Mouse (Mus musculus): Measurements from ENCODE around the gene Sorcs2. TPM values are rescaled to one million over a fixed set of nuclear protein-coding genes. Genes with fewer than 3 reads are reported as not detected.

Sorcs2 gene
- total and polyA plus RNA-seq, 3 experiments: 0.42 to 1.6 (median 0.46) TPM

GRCm38 (mm10) chr5:36130393-36131011 is 267.4 kb downstream of the Sorcs2 start:
- dilution Hi-C loops (cut with MboI; ENCODE audit: extremely low pct_ligation_motif_present, extremely low pct_unique_long_range_greater_than_20kb, low sequenced_read_pairs) (no loop called here), in situ Hi-C loops (cut with MboI; ENCODE audit: low pct_ligation_motif_present, low pct_unique_long_range_greater_than_20kb, low sequenced_read_pairs) (no loop called here)
- Histone ChIP-seq H3K27me3 (replicated peaks) (peaks cover 17% of the 10 kb centered on the region), H3K4me3 (replicated peaks in 1 of 3; ENCODE audit: low read depth in 2 of 3, low read length in 2 of 3, poor library complexity in 1 of 3) (no peak overlapping the region), H3K4me1 (ENCODE audit: control insufficient read depth in 1 of 2, insufficient read depth in 2 of 2) (peaks cover 3 to 10% of the 10 kb centered on the region in 2 experiments; a peak in 2 of 4 replicates), H3K36me3 (replicated peaks in 1 of 2; ENCODE audit: control insufficient read depth in 1 of 2, insufficient read depth in 1 of 2, low read length in 1 of 2) (no peaks in the 10 kb centered on the region), H3K9me3 (replicated peaks; ENCODE audit: low read length) (no peaks in the 10 kb centered on the region), H3K27ac (ENCODE audit: insufficient read depth, low read depth) (no peak overlapping the region), H3K4me2 (ENCODE audit: insufficient read depth, low read depth, poor library complexity, severe bottlenecking) (no peak overlapping the region), H3K9ac (ENCODE audit: insufficient read depth, low read depth) (no peak overlapping the region), H3K79me2 (replicated peaks; ENCODE audit: control insufficient read depth, extremely low read depth, insufficient read depth, poor library complexity, severe bottlenecking) (no peaks in the 10 kb centered on the region)
- DNase-seq (ENCODE audit: extremely low read depth): no peak
- no peak for TF ChIP-seq UBTF (IDR thresholded peaks at IDR 0.05; ENCODE audit: low read depth, low read length)
- TF ChIP-seq CHD2 (IDR thresholded peaks at IDR 0.05; ENCODE audit: low read length): no peak
- TF ChIP-seq USF1 (IDR thresholded peaks at IDR 0.05; ENCODE audit: low read depth, low read length): no peak
- TF ChIP-seq ZNF384 (IDR thresholded peaks at IDR 0.05; ENCODE audit: low read depth, low read length): no peak
- no peak for TF ChIP-seq BHLHE40 (IDR thresholded peaks at IDR 0.05; ENCODE audit: low read depth, low read length)

GRCm38 (mm10) chr5:36129661-36130060 is 268.3 kb downstream of the Sorcs2 start:
- in situ Hi-C loops (cut with MboI; ENCODE audit: low pct_ligation_motif_present, low pct_unique_long_range_greater_than_20kb, low sequenced_read_pairs) (no loop called here), dilution Hi-C loops (cut with MboI; ENCODE audit: extremely low pct_ligation_motif_present, extremely low pct_unique_long_range_greater_than_20kb, low sequenced_read_pairs) (no loop called here)
- DNase-seq (ENCODE audit: extremely low read depth): no peak
- Histone ChIP-seq H3K27me3 (replicated peaks) (peaks cover 23% of the 10 kb centered on the region), H3K9ac (ENCODE audit: insufficient read depth, low read depth) (no peak overlapping the region), H3K27ac (ENCODE audit: insufficient read depth, low read depth) (no peak overlapping the region), H3K4me2 (ENCODE audit: insufficient read depth, low read depth, poor library complexity, severe bottlenecking) (no peak overlapping the region), H3K4me1 (ENCODE audit: control insufficient read depth in 1 of 2, insufficient read depth in 2 of 2) (peaks cover 3 to 8% of the 10 kb centered on the region in 2 experiments; a peak in 2 of 4 replicates), H3K79me2 (replicated peaks; ENCODE audit: control insufficient read depth, extremely low read depth, insufficient read depth, poor library complexity, severe bottlenecking) (no peaks in the 10 kb centered on the region), H3K9me3 (replicated peaks; ENCODE audit: low read length) (no peaks in the 10 kb centered on the region), H3K36me3 (replicated peaks in 1 of 2; ENCODE audit: control insufficient read depth in 1 of 2, insufficient read depth in 1 of 2, low read length in 1 of 2) (no peaks in the 10 kb centered on the region), H3K4me3 (replicated peaks in 1 of 3; ENCODE audit: low read depth in 2 of 3, low read length in 2 of 3, poor library complexity in 1 of 3) (no peak overlapping the region)
- TF ChIP-seq SIN3A (IDR thresholded peaks at IDR 0.05; ENCODE audit: low read length) (no peak), JUN (IDR thresholded peaks at IDR 0.05; ENCODE audit: insufficient read depth, low read depth, low read length) (no peak), EP300 (IDR thresholded peaks at IDR 0.05; ENCODE audit: low read length) (no peak), MXI1 (IDR thresholded peaks at IDR 0.05; ENCODE audit: low read depth, low read length) (no peak), POLR2AphosphoS2 (IDR thresholded peaks at IDR 0.05; ENCODE audit: low read depth, low read length) (no peak), SMC3 (IDR thresholded peaks at IDR 0.05; ENCODE audit: low read depth, low read length) (no peak), TCF12 (IDR thresholded peaks at IDR 0.05; ENCODE audit: low read depth, low read length) (no peak), PAX5 (IDR thresholded peaks at IDR 0.05; ENCODE audit: low read length) (no peak)

DNA sequence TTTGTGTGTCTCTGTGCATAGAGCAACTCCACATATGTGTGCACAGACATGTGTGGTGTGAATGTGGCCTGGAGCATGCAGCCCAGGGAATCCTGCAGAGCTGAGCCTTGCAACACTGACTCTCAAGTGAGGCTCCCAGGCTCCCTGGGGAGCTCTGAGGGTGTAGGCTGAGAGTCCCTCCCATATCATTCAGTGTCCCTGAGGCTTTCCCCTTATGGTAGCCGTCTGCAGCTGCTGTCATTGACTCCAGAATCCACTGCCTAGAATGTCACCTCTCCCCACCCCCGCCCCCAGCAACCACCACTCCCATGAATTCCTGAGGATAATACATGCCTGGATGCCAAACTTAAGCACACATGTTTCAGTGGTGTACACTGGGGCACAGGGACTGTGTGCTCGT is 269.4 kb downstream of the Sorcs2 start:
- in situ Hi-C loops (cut with MboI; ENCODE audit: low pct_ligation_motif_present, low pct_unique_long_range_greater_than_20kb, low sequenced_read_pairs): no loop called here
- dilution Hi-C loops (cut with MboI; ENCODE audit: extremely low pct_ligation_motif_present, extremely low pct_unique_long_range_greater_than_20kb, low sequenced_read_pairs): no loop called here
- no peak overlapping the region for H3K4me2 ChIP-seq (ENCODE audit: insufficient read depth, low read depth, poor library complexity, severe bottlenecking)
- peaks cover 0 to 8% of the 10 kb centered on the region in 2 experiments; a peak in 2 of 4 replicates for H3K4me1 ChIP-seq (ENCODE audit: control insufficient read depth in 1 of 2, insufficient read depth in 2 of 2)
- no peaks in the 10 kb centered on the region for H3K9me3 ChIP-seq (replicated peaks; ENCODE audit: low read length)
- DNase-seq (ENCODE audit: extremely low read depth): no peak
- no peaks in the 10 kb centered on the region for H3K36me3 ChIP-seq (replicated peaks in 1 of 2; ENCODE audit: control insufficient read depth in 1 of 2, insufficient read depth in 1 of 2, low read length in 1 of 2)
- no peak overlapping the region for H3K9ac ChIP-seq (ENCODE audit: insufficient read depth, low read depth)
- no peaks in the 10 kb centered on the region for H3K79me2 ChIP-seq (replicated peaks; ENCODE audit: control insufficient read depth, extremely low read depth, insufficient read depth, poor library complexity, severe bottlenecking)
- no peak overlapping the region for H3K27ac ChIP-seq (ENCODE audit: insufficient read depth, low read depth)
- no peak overlapping the region for H3K4me3 ChIP-seq (replicated peaks in 1 of 3; ENCODE audit: low read depth in 2 of 3, low read length in 2 of 3, poor library complexity in 1 of 3)
- peaks cover 27% of the 10 kb centered on the region for H3K27me3 ChIP-seq (replicated peaks)
- no peak for TF ChIP-seq TCF12 (IDR thresholded peaks at IDR 0.05; ENCODE audit: low read depth, low read length)
- no peak for TF ChIP-seq JUND (conservative IDR thresholded peaks at IDR 0.05; ENCODE audit: low read depth, low read length)
- no peak for TF ChIP-seq MEF2A (IDR thresholded peaks at IDR 0.05; ENCODE audit: borderline replicate concordance, low read depth, low read length)
- TF ChIP-seq ZNF384 (IDR thresholded peaks at IDR 0.05; ENCODE audit: low read depth, low read length): no peak
- no peak for TF ChIP-seq ZC3H11A (IDR thresholded peaks at IDR 0.05; ENCODE audit: low read depth, low read length)
- TF ChIP-seq JUN (IDR thresholded peaks at IDR 0.05; ENCODE audit: insufficient read depth, low read depth, low read length): no peak

Data from CH12.LX (cell line).